Mouse (Mus musculus): Measurements from ENCODE around the gene Stx3.

- TF ChIP-seq CTCF (conservative IDR thresholded peaks at IDR 0.05 in 1 of 2, IDR thresholded peaks at IDR 0.05 in 1 of 2; ENCODE audit: low read depth in 2 of 2, low read length in 2 of 2) (no peak), E2F4 (IDR thresholded peaks at IDR 0.05; ENCODE audit: insufficient replicate concordance, low read depth, low read length) (no peak), CHD2 (IDR thresholded peaks at IDR 0.05; ENCODE audit: low read length) (no peak), MAFK (IDR thresholded peaks at IDR 0.05; ENCODE audit: insufficient replicate concordance, low read length) (no peak), RCOR1 (conservative IDR thresholded peaks at IDR 0.05; ENCODE audit: low read depth, low read length) (no peak), POLR2A (IDR thresholded peaks at IDR 0.05; ENCODE audit: low read depth, low read length) (no peak), NRF1 (IDR thresholded peaks at IDR 0.05; ENCODE audit: low read depth, low read length) (no peak), POLR2AphosphoS2 (IDR thresholded peaks at IDR 0.05; ENCODE audit: low read depth, low read length) (no peak), RAD21 (IDR thresholded peaks at IDR 0.05; ENCODE audit: low read depth, low read length) (no peak), EP300 (IDR thresholded peaks at IDR 0.05; ENCODE audit: low read length) (no peak), HCFC1 (IDR thresholded peaks at IDR 0.05; ENCODE audit: low read depth, low read length) (no peak), NELFE (IDR thresholded peaks at IDR 0.05; ENCODE audit: low read depth, low read length) (no peak)
Measured at GRCm38 (mm10) chr19:11787826-11788225, 31.4 kb downstream of the Stx3 start.

All from CH12.LX (cell line).